Mouse (Mus musculus) left cerebral cortex, adult 9 months (tissue): ENCODE results near the gene Arhgap20.
A peak's percentile ranks its signal among the peaks of the same experiment; 100 is the strongest.

Experiments used
- DNase-seq, 2 experiments: peaks; one replicate each; pipeline ENCODE4 v3.0.0; 2022; ENCODE audit warnings: low spot score in 2 of 2

Arhgap20 gene

DNA sequence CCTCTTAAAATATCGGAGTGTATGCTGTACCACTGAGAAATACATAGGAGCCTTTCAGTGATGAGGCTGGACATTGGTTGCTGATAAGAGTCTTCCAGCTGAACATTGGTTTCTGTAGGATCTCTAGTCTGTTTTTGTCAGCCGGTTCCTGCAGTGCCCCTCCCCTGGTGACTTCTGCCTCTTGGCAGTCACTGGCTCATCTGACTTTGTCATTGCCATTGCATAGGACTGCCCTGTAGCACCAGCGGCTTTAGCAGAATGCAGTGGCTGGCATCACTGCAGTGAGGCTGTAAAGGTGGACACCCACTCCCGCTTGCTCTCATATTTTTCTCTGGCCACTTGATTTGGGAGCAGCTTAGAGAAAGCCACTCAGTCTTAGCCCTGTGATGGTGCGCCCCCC, 33.1 kb downstream of the Arhgap20 start:
- DNase-seq, result no peak

DNA sequence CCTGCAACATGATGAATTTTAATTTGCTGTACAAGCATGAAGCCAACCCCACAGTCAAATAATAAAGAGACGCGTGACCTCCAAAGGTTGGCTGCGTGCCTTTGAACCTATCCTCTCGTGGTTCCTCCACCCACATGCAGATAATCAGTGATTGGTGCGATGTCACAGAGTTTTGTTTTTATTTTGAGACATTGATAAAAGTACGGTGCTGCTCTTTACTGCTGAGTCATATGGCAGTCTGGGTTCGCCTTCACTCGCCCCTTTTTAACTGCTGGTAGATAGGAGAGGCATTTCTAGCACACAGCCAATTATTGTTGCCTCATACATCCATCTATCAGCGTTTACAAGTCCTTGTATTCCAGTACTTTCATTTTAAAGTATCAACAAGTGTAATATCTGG, 34.0 kb downstream of the Arhgap20 start:
- no peak for DNase-seq

DNA sequence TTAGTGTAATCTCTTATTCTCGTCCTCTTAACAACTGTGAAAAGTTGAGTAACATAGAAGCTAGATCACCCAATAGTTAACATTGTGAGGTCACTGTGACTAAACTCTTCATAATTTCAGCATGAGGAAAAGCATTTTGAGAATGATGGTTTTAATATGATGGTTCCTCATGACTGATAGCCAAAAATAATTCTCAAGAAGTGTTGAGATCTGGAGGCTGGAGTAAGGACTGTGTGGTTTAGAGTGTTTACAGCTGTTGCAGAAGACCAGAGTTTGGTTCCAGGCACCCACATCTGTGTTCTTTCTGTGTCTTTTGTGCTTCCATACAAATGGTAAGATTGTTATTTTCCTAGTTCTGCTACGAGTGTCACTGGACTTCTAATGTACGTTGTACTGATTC, 42.1 kb downstream of the Arhgap20 start:
- no peak for DNase-seq

GRCm38 (mm10) chr9:51812931-51813330, 47.8 kb downstream of the Arhgap20 start:
- DNase-seq, result no peak

DNA sequence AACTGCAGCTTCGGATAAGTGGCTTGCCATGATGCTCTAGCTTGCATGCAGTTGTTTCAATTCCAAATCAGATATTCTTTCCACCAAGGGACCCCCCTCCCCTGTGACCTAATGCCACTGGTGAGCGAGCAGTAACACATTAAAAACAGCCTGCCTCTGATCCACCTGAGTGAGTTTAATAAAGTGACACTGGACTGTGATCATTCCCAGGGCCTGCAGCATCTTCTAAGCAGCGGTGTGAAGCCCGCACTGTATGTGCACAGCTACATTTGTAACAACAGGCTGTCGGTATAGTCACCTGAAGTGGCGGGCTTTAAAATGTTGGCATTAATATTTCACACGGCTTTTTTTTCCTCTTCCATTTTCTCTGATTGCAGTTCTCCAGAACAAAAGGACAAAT, 59.4 kb downstream of the Arhgap20 start:
- no peak for DNase-seq

DNA sequence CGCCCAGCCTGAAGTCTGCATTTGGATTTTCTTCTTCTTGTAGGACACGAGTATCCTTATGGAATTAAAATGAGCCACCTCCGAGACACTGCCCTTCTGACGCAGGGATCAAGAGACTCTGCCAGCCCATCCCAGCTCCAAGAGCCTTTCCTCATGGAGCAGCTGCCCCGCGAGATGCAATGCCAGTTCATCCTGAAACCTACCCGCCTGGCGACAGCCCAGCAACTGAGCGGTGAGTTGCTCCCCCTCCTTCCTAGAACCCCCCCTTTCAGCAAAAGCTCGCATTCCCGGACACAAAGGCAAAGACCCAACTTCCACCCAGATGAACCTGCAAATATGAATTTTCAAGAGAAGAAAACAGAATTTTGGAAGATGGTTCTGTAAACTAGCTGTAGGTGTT, 66.5 kb downstream of the Arhgap20 start:
- no peak for DNase-seq

GRCm38 (mm10) chr9:51832368-51832767, 67.2 kb downstream of the Arhgap20 start:
- no peak for DNase-seq

DNA sequence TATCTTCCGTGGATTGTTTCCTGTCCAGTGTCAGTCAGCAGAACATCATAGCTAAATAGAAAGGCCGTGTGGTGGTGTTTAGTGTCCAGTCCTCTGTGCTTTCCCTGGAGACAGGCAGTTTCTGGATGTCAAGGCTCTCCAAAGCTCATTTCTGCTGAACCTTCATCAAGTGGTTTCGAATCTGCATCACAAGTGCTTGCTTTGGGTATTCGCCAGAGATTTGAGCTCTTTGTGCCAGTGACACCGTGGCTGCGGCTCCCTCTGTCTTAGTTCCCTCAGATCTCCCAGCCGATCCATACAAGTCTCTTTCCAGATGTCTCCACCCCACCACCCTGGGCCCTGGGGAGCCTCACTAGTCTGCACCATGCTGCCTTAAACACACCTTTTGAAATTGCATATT, 72.6 kb downstream of the Arhgap20 start:
- no peak for DNase-seq

DNA sequence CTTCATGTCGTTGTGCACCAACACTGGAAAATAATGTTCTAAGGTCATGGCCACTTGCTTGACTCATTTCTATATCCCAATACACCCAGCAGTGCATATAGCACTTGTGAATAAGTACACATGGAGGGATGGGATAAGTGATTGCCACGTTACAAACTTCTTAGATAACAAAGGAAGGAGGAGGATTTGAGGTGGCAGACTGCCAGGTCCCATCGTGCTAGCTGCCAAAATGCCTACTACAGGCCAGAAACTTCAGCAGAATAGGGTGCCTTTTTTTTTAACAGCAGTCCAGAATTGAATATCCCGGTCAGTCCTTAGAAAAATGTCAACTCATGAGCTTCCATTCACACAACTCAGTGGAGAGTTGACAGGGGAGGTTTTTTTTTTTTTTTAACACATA, 78.1 kb downstream of the Arhgap20 start:
- DNase-seq, result peak in 1 of 2 experiments; percentile 32

DNA sequence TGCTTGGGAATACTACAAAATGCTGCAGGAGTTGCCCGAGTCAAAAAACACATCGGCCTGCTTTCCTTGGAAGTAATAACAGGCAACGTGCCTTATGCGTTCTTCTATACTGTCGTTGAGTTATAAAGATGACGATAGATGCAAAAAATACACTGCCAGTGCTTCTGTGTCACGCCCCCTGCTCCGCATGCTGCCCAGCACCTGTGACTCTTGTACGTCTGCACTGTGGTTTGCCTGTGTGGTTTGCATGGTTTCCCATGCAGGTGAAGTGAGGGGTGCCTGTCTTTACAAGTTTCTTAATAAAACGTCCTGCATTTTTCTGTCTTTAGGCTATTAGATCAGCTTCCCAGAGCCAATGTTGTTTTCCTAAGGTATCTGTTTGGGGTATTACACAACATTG, 80.7 kb downstream of the Arhgap20 start:
- DNase-seq, result no peak

DNA sequence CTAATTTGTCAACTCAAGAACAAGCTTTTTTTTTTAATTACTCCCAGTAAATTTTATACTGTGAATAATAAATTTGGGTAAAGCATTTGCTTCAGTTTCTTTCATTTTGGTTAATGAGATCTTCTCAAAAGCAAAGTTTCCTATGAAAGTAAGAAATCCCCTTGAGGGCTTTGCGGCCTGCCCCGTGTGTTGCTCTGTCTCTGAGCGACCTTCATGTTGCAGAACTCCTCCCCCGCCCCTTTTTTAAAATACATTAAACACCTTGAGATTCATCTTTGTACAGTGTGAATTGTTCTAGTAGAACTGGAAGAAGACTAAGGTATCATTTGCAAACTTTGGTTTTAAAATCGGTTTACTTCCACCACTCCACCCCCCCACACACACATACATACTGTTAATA, 88.6 kb downstream of the Arhgap20 start:
- DNase-seq, result no peak

DNA sequence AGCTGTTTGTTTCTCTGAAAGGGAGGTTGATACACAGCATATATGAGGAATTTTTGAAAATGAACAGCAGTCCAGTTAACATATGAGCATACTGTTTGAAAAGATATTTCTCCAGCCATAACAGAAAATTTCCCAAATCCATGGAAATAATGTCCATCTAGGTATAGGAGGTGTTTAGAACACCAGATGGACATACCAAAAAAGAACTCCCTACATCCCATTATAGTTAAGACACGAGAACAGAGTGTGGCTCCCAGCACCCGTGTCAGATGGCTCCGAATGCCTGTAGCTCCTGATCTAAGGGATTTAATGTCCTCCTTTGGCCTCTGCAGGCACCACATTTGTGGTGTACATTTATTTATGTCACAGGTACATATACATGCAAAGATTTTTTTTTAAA, 99.1 kb downstream of the Arhgap20 start:
- peak in 1 of 2 experiments; percentile 21 for DNase-seq

- no peak for DNase-seq
Measured at GRCm38 (mm10) chr9:51866634-51867033, 101.5 kb downstream of the Arhgap20 start.

GRCm38 (mm10) chr9:51869056-51869455, 103.9 kb downstream of the Arhgap20 start:
- no peak for DNase-seq

DNA sequence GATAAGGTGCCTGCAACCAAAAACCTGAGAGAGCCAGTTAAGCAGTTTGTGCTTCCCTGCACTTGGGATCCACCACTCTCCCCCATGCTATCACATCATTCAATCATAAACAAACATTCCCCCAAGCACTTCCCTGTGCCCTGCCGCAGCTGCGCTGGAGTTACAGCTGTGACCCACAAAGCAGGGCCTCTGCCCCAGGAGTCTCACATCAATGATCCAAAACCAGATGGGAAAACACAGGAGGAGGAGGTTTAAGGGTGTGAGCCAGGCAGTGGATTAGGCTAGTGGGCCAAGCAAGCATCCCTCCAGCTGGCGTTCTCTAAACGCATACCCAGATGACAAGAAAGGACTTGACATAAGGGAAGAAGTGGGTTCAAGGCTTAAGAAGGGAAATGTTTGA, 109.2 kb downstream of the Arhgap20 start:
- DNase-seq, result no peak

GRCm38 (mm10) chr9:51875531-51875930, 110.4 kb downstream of the Arhgap20 start:
- DNase-seq, result no peak

DNA sequence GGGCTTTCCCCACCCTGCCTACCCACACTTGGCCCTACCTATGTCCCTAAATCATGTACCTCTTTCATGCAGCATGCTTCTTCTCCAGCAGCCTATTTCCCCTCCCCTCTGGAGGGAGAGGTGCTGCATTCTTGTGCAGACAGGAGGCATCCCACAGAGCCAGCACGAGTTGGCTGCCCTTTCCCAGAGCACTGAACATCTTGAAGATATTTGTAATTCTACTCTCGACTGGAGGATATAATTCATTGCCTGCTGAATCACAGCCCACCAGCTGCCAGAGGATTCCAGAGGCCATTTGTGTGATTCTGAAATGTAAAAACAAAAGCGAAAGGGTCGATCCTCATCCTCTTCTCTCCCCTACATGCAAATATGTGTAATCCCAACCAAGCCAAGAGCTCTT, 116.2 kb downstream of the Arhgap20 start:
- peak; percentile 6 to 24 for DNase-seq

DNA sequence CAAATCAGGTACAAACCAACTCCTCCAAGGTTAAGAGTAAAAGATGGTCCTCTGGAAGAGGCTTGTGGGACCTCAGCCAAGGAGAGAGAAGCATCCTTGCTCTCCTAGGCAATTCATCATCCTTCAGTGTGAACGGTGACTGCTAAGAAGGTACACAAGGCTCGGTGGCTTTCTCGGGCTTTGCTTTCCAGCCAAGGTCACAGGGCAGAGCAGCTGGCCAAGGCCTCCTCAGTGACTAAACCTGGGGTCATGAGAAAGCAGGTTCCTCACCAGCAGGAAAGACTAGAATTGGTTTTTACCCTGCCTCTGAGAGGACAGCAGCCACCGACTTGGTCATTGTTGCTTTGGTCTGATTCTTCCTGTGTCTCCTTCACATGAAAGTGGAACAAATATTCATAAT, 116.7 kb downstream of the Arhgap20 start:
- no peak for DNase-seq

GRCm38 (mm10) chr9:51883319-51883718, 118.2 kb downstream of the Arhgap20 start:
- no peak for DNase-seq

GRCm38 (mm10) chr9:51892921-51893320, 127.8 kb downstream of the Arhgap20 start:
- DNase-seq, result no peak
